Mouse (Mus musculus): ENCODE data around the gene Opcml.

GRCm38 (mm10) chr9:28457982-28458770 lies 667.6 kb downstream of the Opcml start:
- no peak for TF ChIP-seq CHD2 (IDR thresholded peaks at IDR 0.05; ENCODE audit: low read depth, low read length)
- TF ChIP-seq HCFC1 (IDR thresholded peaks at IDR 0.05; ENCODE audit: borderline replicate concordance, insufficient read depth, low read length) = no peak
- no peak for TF ChIP-seq ZC3H11A (IDR thresholded peaks at IDR 0.05; ENCODE audit: borderline replicate concordance, low read depth, low read length)
- no peak for TF ChIP-seq MAFK (IDR thresholded peaks at IDR 0.05; ENCODE audit: insufficient read depth, low read depth, low read length)
